Mouse (Mus musculus): ENCODE measurements around the gene Mxra8. TPM values are rescaled to one million over a fixed set of nuclear protein-coding genes. Genes with fewer than 3 reads are reported as not detected.

Mxra8 gene
- polyA plus RNA-seq (2016; fragmentation: Nextera tagmentation; extraction: Ambion mirVana): 26.7 and 27.1 TPM in 2 replicates

GRCm38 (mm10) chr4:155839483-155839910 lies at the start of gene Mxra8:
Mxra8 (plus strand) TSS chr4:155839680.
- H3K4me1 ChIP-seq: peaks cover 21% of the 10 kb centered on the region
- peak within 1 kb of the TSS; percentile 26 for H3K4me3 ChIP-seq
- H3K9ac ChIP-seq: peak within 1 kb of the TSS; percentile 49
- peak; percentile 56 for ATAC-seq (ENCODE audit: low FRiP score, low read depth)
- peak within 1 kb of the TSS; percentile 63 for H3K4me2 ChIP-seq (replicated peaks)
- 3% methylated on average over 16 of the region's 16 CpGs for WGBS
- H3K9me3 ChIP-seq: no peaks in the 10 kb centered on the region
- H3K27ac ChIP-seq: no peak within 1 kb of the TSS
- peaks cover 13% of the 10 kb centered on the region for H3K27me3 ChIP-seq (replicated peaks)
- H3K36me3 ChIP-seq: no peaks in the 10 kb centered on the region

- 85% methylated on average over 3 of the region's 3 CpGs for WGBS
- H3K4me3 ChIP-seq: no peak within 1 kb of the TSS
- no peaks in the 10 kb centered on the region for H3K9me3 ChIP-seq
- H3K36me3 ChIP-seq: no peaks in the 10 kb centered on the region
- H3K9ac ChIP-seq: no peak within 1 kb of the TSS
- no peaks in the 10 kb centered on the region for H3K27me3 ChIP-seq (replicated peaks)
- ATAC-seq (ENCODE audit: low FRiP score, low read depth): no peak
- H3K4me1 ChIP-seq: no peaks in the 10 kb centered on the region
- no peak within 1 kb of the TSS for H3K27ac ChIP-seq
- H3K4me2 ChIP-seq (replicated peaks): no peak within 1 kb of the TSS
Measured at GRCm38 (mm10) chr4:155790021-155790489, 49.4 kb upstream of the Mxra8 start, which contains the start of gene Ankrd65. Ankrd65 (plus strand) TSS chr4:155790439.

GRCm38 (mm10) chr4:155790650-155791161 lies 48.8 kb upstream of the Mxra8 start:
- H3K27me3 ChIP-seq (replicated peaks): no peaks in the 10 kb centered on the region
- no peaks in the 10 kb centered on the region for H3K36me3 ChIP-seq
- ATAC-seq (ENCODE audit: low FRiP score, low read depth): no peak
- H3K4me3 ChIP-seq: no peak overlapping the region
- no peak overlapping the region for H3K9ac ChIP-seq
- H3K4me2 ChIP-seq (replicated peaks): no peak overlapping the region
- no peaks in the 10 kb centered on the region for H3K4me1 ChIP-seq
- WGBS: 72% methylated on average over 3 of the region's 3 CpGs
- H3K27ac ChIP-seq: no peak overlapping the region
- H3K9me3 ChIP-seq: no peaks in the 10 kb centered on the region

- no peaks in the 10 kb centered on the region for H3K4me1 ChIP-seq
- no peak overlapping the region for H3K4me3 ChIP-seq
- no peaks in the 10 kb centered on the region for H3K9me3 ChIP-seq
- H3K36me3 ChIP-seq: no peaks in the 10 kb centered on the region
- H3K9ac ChIP-seq: no peak overlapping the region
- no peak overlapping the region for H3K4me2 ChIP-seq (replicated peaks)
- no peaks in the 10 kb centered on the region for H3K27me3 ChIP-seq (replicated peaks)
- 78% methylated on average over 24 of the region's 24 CpGs for WGBS
- no peak for ATAC-seq (ENCODE audit: low FRiP score, low read depth)
- no peak overlapping the region for H3K27ac ChIP-seq
Measured at GRCm38 (mm10) chr4:155791240-155791933, 48.1 kb upstream of the Mxra8 start.

- ATAC-seq (ENCODE audit: low FRiP score, low read depth): no peak
- Histone ChIP-seq H3K9me3 (no peaks in the 10 kb centered on the region), H3K4me2 (replicated peaks) (no peak overlapping the region), H3K9ac (no peak overlapping the region), H3K36me3 (no peaks in the 10 kb centered on the region), H3K4me1 (no peaks in the 10 kb centered on the region), H3K27ac (no peak overlapping the region), H3K27me3 (replicated peaks) (no peaks in the 10 kb centered on the region), H3K4me3 (no peak overlapping the region)
- WGBS: 81% methylated on average over 2 of the region's 2 CpGs
Measured at GRCm38 (mm10) chr4:155793730-155794129, 45.8 kb upstream of the Mxra8 start.

GRCm38 (mm10) chr4:155802075-155802474 lies 37.4 kb upstream of the Mxra8 start:
- WGBS: 92% methylated on average over 1 of the region's 1 CpGs
- peaks cover 4% of the 10 kb centered on the region; the same call in 1 of the 2 replicates for H3K36me3 ChIP-seq
- no peak overlapping the region for H3K4me2 ChIP-seq (replicated peaks)
- H3K4me1 ChIP-seq: peaks cover 17% of the 10 kb centered on the region
- H3K27me3 ChIP-seq (replicated peaks): no peaks in the 10 kb centered on the region
- H3K27ac ChIP-seq: no peak overlapping the region
- no peak overlapping the region for H3K4me3 ChIP-seq
- no peak overlapping the region for H3K9ac ChIP-seq
- ATAC-seq (ENCODE audit: low FRiP score, low read depth): no peak
- no peaks in the 10 kb centered on the region for H3K9me3 ChIP-seq

- WGBS: 16% methylated on average over 12 of the region's 12 CpGs
- no peaks in the 10 kb centered on the region for H3K9me3 ChIP-seq
- peak within 1 kb of the TSS; percentile 91 for H3K4me3 ChIP-seq
- H3K27ac ChIP-seq: no peak within 1 kb of the TSS
- no peaks in the 10 kb centered on the region for H3K27me3 ChIP-seq (replicated peaks)
- H3K4me2 ChIP-seq (replicated peaks): peak within 1 kb of the TSS; percentile 72
- H3K9ac ChIP-seq: peak within 1 kb of the TSS; percentile 86
- peaks cover 17% of the 10 kb centered on the region for H3K4me1 ChIP-seq
- peaks cover 12% of the 10 kb centered on the region for H3K36me3 ChIP-seq
- ATAC-seq (ENCODE audit: low FRiP score, low read depth): peak; percentile 53
Measured at GRCm38 (mm10) chr4:155802741-155803339, 36.6 kb upstream of the Mxra8 start, which contains the start of gene Mrpl20. Mrpl20 (plus strand) TSS chr4:155802878.

GRCm38 (mm10) chr4:155803340-155804041 lies 36.0 kb upstream of the Mxra8 start:
- under 1% methylated on average over 58 of the region's 58 CpGs for WGBS
- Histone ChIP-seq H3K4me2 (replicated peaks) (peak overlapping the region; percentile 72), H3K27ac (no peak overlapping the region), H3K4me1 (peaks cover 17% of the 10 kb centered on the region), H3K9ac (peak overlapping the region; percentile 86), H3K4me3 (peak overlapping the region; percentile 91), H3K9me3 (no peaks in the 10 kb centered on the region), H3K27me3 (replicated peaks) (no peaks in the 10 kb centered on the region), H3K36me3 (peaks cover 18% of the 10 kb centered on the region)
- ATAC-seq (ENCODE audit: low FRiP score, low read depth): peak; percentile 95

GRCm38 (mm10) chr4:155807841-155808240 lies 31.6 kb upstream of the Mxra8 start:
- H3K27ac ChIP-seq: no peak overlapping the region
- no peak overlapping the region for H3K4me3 ChIP-seq
- H3K9ac ChIP-seq: no peak overlapping the region
- peaks cover 22% of the 10 kb centered on the region for H3K4me1 ChIP-seq
- peaks cover 40% of the 10 kb centered on the region for H3K36me3 ChIP-seq
- ATAC-seq (ENCODE audit: low FRiP score, low read depth): no peak
- H3K4me2 ChIP-seq (replicated peaks): no peak overlapping the region
- H3K9me3 ChIP-seq: no peaks in the 10 kb centered on the region
- no peaks in the 10 kb centered on the region for H3K27me3 ChIP-seq (replicated peaks)
- WGBS: 87% methylated on average over 3 of the region's 3 CpGs

- Histone ChIP-seq H3K4me1 (peaks cover 22% of the 10 kb centered on the region), H3K9ac (peak within 1 kb of the TSS; percentile 99), H3K27me3 (replicated peaks) (no peaks in the 10 kb centered on the region), H3K4me2 (replicated peaks) (peak within 1 kb of the TSS; percentile 89), H3K9me3 (no peaks in the 10 kb centered on the region), H3K4me3 (peak within 1 kb of the TSS; percentile 100), H3K36me3 (peaks cover 68% of the 10 kb centered on the region), H3K27ac (peak within 1 kb of the TSS; percentile 80)
- WGBS: under 1% methylated on average over 60 of the region's 60 CpGs
- peak; percentile 100 for ATAC-seq (ENCODE audit: low FRiP score, low read depth)
Measured at GRCm38 (mm10) chr4:155811929-155812664, 27.4 kb upstream of the Mxra8 start, which contains the start of gene Ccnl2. Ccnl2 (plus strand) TSS chr4:155812489.

GRCm38 (mm10) chr4:155812665-155813181 lies 26.8 kb upstream of the Mxra8 start:
- H3K36me3 ChIP-seq: peaks cover 68% of the 10 kb centered on the region

More at GRCm38 (mm10) chr4:155812665-155813181, 26.8 kb upstream of the Mxra8 start:
- Histone ChIP-seq H3K27me3 (replicated peaks) (no peaks in the 10 kb centered on the region), H3K9me3 (no peaks in the 10 kb centered on the region), H3K4me3 (peak overlapping the region; percentile 100), H3K4me1 (peaks cover 22% of the 10 kb centered on the region), H3K9ac (peak overlapping the region; percentile 99), H3K27ac (peak overlapping the region; percentile 72), H3K4me2 (replicated peaks) (peak overlapping the region; percentile 89)
- WGBS: under 1% methylated on average over 49 of the region's 49 CpGs
- peak; percentile 45 for ATAC-seq (ENCODE audit: low FRiP score, low read depth)

Data from neural tube, embryonic 12.5 days (tissue).